Mouse (Mus musculus): Measurements from ENCODE around the gene Wnt2b.

Gene Wnt2b

DNA sequence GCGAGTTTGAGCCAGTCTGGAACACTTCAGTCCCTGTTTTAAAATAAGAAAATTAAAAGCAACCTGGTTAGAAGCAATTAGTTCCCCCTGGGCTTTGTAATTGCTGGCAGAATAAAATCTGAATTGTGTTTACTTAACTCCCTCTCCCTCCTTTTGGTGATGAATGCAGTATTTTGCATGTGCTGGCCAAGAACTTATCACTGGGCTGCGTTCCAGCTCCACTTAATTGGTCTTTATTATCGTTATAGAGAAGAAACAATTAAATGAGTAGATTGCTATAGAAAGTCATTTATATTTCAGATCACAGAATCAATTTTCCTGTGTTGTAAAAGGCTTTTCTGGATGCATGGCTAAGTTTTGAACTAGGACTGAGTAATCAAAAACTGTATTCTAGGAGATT is 65.6 kb downstream of the Wnt2b start:
- no peak for DNase-seq (ENCODE audit: low read depth, low spot score)
